Mouse (Mus musculus): ENCODE measurements around the gene Ptbp3.
A peak's percentile ranks its signal among the peaks of the same experiment; 100 is the strongest.

Gene Ptbp3

GRCm38 (mm10) chr4:59555177-59555576 lies 6.0 kb upstream of the Ptbp3 start:
- ATAC-seq (ENCODE audit: low TSS enrichment) = no peak

DNA sequence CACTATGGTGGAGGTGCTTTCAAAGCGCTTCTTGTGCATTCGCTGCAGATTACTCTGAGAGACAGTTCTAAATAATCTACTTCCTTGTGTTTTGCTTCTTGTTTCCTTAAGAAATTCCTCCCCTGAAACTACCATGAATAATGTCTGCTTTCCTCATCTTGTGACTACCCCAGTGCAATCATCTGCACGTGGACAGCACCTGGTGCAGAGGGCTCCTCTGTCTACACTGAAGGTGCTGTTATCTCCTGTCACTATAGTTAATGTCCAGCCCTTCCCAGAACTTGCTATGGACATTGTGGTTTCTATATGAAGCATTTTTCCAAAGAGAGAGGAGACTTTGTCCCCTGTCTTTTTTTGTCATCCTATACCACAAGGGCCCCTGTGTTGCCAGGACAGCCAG lies 4.4 kb upstream of the Ptbp3 start:
- no peak for ATAC-seq (ENCODE audit: low TSS enrichment)

- no peak for ATAC-seq (ENCODE audit: low TSS enrichment)
Observed at GRCm38 (mm10) chr4:59552835-59553234, 3.7 kb upstream of the Ptbp3 start.

DNA sequence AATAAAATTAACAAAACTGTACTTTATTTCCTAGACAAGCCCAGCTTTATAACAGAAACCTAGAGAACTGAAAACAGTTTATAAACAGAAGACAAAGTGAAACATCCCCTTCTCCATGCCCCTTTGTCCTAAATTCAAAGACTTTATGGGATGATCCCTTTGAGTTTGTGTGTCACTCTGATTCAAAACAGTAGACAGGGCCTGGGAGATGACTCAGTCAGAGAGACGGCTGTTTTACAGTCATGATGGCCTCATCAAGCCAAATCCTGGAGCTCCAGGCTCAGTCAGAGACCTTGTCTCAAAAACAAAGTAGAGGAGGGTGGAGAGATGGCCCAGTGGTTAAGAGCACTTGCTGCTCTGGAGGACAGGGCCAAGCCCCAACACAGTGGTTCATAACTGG lies 2.7 kb upstream of the Ptbp3 start:
- no peak for ATAC-seq (ENCODE audit: low TSS enrichment)

DNA sequence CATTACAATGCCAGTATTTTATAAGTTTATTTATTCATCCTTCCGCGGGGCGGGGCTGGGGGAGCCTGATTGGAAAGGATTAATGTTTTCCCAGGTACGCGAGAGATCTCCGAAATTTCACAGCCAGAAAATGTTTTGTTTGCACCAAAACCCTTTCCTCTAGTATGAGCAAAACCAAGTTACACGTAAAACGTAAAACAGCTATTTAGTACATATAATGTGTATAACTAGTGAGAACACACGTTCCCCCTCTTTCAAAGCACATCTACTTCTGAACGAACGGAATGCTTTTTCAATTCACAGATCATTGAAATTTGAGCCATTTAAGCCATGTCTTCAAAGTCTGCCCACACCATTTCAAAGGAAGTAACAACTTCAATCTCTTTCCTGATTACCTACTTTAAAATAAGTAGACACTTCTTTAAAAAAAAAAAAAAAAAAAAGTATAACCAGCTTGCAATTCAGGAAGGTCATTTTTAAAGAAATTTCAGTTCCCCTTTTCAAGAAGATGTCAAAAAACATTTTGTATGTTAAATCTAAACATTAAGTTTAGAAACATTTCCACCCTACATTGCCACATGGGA lies 905 bp upstream of the Ptbp3 start:
- no peak for ATAC-seq (ENCODE audit: low TSS enrichment)

GRCm38 (mm10) chr4:59548560-59549174 lies 497 bp downstream of the Ptbp3 start:
- peak; percentile 71 for ATAC-seq (ENCODE audit: low TSS enrichment)

GRCm38 (mm10) chr4:59548011-59548559 lies 1.1 kb downstream of the Ptbp3 start:
- ATAC-seq (ENCODE audit: low TSS enrichment) = no peak

DNA sequence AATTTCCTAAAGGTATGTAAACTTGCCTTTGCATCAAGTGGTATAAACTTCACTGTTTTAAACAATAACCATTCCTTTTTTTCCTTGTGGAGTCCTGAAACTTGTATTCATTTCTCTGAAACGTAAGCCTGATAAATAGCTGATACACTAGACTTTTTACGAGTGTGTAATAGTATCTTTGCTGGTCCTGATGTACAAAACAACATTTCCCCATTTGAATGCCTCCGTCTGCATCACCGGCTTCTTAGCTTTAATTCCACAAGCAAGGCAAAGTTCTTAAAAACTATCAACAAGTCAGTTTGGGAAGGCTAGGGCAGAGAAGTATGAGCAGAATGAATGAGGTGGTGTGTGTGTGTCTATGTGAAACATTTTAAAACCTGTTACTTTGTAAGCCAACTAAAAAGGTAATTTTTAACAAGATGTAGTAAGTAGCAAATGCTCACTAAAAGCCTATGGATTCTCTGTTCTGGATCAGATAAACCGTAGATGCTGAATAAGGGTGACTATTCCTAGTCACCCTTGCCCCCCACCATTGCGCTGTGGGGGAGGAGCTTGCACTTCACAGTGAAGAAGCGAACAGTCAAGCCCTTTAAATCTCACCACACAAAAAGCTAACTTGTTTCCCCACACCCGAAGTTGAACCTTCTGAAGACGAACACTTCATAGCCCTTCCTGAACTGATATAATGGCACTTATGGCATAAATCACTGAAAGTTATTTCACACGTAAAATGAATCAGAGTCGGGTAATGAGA lies 1.9 kb downstream of the Ptbp3 start:
- ATAC-seq (ENCODE audit: low TSS enrichment) = no peak

DNA sequence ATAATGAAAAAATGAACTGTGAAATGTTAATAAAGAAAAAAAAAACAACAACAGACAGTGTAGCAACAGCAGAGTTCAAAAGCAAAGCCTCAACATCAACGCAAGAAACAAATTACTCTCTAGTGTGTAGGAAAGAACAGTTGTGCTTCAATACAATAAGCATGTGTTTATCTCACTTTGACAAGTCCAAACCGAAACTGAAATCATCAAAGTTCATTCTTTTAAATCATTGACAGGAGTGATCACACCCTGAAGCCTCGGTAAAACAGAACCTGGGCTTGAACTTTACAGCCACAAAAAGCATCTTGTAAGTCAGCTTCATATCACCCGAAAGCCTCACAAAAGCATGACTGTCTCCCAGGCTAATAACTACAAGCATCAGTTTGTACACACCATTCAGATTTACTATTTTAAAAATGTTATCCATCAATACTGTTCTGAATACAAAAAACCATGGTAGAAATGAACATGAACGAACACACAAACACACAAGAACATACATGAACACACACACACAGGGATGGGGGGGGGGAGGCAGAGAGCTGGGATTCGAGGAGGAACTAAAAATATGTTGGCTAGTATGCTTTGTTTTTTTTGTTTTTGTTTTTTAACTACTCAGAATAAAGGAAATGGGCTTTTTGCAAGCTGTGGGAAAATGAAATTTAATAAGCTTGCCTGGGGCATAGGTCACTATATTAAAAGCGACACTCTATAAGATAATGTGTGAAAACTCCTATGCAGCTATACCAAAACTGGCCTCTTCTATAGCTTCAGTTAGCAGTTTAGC lies 2.7 kb downstream of the Ptbp3 start:
- no peak for ATAC-seq (ENCODE audit: low TSS enrichment)

DNA sequence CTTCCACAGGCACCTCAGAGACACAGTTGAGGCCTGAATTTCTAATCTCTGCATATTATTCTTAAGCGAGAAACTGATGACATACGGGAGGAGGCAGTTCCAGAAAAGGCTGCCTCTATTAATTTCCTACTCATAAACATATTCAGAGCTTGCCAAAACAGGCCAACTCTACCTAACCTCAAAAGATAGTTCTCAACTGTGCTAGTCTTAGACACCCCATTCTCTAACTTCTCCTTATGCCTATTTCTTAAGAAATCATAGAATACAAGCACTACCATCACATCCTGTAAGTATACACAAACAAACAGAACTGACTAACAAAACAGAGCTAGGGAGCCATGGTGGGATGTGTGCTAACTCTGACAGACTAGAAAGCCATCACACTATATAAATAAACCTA lies 4.5 kb downstream of the Ptbp3 start:
- no peak for ATAC-seq (ENCODE audit: low TSS enrichment)

GRCm38 (mm10) chr4:59543006-59543405 lies 6.2 kb downstream of the Ptbp3 start:
- no peak for ATAC-seq (ENCODE audit: low TSS enrichment)

- no peak for ATAC-seq (ENCODE audit: low TSS enrichment)
Observed at GRCm38 (mm10) chr4:59536281-59536680, 12.9 kb downstream of the Ptbp3 start.

- ATAC-seq (ENCODE audit: low TSS enrichment) = no peak
Observed at GRCm38 (mm10) chr4:59535624-59536023, 13.5 kb downstream of the Ptbp3 start.

GRCm38 (mm10) chr4:59533268-59533667 lies 15.9 kb downstream of the Ptbp3 start:
- no peak for ATAC-seq (ENCODE audit: low TSS enrichment)

GRCm38 (mm10) chr4:59531172-59531571 lies 18.0 kb downstream of the Ptbp3 start:
- ATAC-seq (ENCODE audit: low TSS enrichment) = no peak

DNA sequence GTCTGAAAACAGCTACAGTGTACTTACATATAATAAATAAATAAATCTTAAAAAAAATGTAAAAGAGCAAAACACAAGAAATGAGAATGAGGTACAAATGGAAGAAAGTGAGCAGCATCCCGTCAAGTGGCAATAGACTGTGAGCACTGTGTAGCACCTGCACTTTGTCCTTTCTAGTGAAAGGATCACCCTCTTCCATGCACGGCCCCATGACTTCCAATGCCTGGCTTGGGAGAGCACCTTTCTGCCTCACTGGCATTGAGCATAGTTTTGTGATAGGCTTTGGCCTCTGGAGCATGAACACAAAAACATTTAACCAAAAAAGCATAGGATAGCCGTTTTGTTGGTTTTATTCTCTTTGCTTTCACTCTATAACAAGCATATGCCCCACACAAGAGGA lies 21.7 kb downstream of the Ptbp3 start:
- ATAC-seq (ENCODE audit: low TSS enrichment) = no peak

GRCm38 (mm10) chr4:59526728-59527127 lies 22.4 kb downstream of the Ptbp3 start:
- no peak for ATAC-seq (ENCODE audit: low TSS enrichment)

GRCm38 (mm10) chr4:59524875-59525274 lies 24.3 kb downstream of the Ptbp3 start:
- peak; percentile 85 for ATAC-seq (ENCODE audit: low TSS enrichment)

DNA sequence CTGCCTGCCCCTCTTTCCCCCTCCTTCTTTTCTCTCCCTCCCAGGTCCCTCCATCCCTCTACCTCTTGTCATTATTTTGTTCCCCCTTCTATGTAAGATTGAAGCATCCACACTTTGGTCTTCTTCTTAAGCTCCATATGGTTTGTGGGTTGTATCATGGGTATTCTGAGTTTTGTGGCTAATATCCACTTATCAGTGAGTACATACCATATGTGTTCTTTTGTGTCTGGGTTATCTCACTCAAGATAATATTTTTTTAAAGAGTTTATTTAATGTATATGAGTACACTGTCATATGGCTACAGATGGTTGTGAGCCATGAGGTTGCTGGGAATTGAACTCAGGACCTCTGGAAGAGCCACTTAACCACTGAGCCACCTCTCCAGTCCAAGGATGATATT lies 38.8 kb downstream of the Ptbp3 start:
- ATAC-seq (ENCODE audit: low TSS enrichment) = no peak

GRCm38 (mm10) chr4:59509558-59509957 lies 39.6 kb downstream of the Ptbp3 start:
- no peak for ATAC-seq (ENCODE audit: low TSS enrichment)

GRCm38 (mm10) chr4:59507766-59508165 lies 41.4 kb downstream of the Ptbp3 start:
- no peak for ATAC-seq (ENCODE audit: low TSS enrichment)

GRCm38 (mm10) chr4:59506704-59507103 lies 42.5 kb downstream of the Ptbp3 start:
- ATAC-seq (ENCODE audit: low TSS enrichment) = peak; percentile 62; the same call in 1 of the 2 replicates
